Mouse (Mus musculus) heart, postnatal 14 days (tissue): ENCODE measurements around the gene Gal. TPM values are rescaled to one million over a fixed set of nuclear protein-coding genes. Genes with fewer than 3 reads are reported as not detected.

ENCODE experiments used
- DNase-seq, 2 experiments: peaks; one replicate each; pipeline ENCODE4 v3.0.0; 2021 to 2022
- intact Hi-C: fragments of 180-260 bp; cut with DNase I; formaldehyde crosslinking; loops from one replicate; pipeline ENCODE4 v1.15.1; 2025
- total RNA-seq, 2 experiments: library from RNA; stranded (reverse); gene quantifications; 2 replicates each; pipeline ENCODE4 v1.2.3; 2021

The Gal gene
- total RNA-seq, 2 experiments from 2014 or later = not detected

DNA sequence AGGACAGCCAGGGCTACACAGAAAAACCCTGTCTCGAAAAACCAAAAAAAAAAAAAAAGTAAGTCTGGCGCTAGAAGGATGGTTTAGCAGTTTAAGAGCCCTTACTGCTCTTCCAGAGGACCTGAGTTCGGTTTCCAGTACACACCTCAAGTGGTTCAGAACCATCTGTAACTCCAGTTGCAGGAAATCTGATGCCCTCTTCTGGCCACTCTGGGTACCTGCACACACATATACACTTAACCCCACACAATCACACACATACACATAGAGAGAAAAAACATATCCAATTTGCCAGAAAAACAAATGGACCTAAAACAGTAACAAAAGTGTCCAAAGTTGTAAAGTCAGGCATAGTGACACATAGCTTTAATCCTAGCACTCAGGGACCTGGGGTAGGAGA, 49.3 kb downstream of the Gal start:
- no peak for DNase-seq
- intact Hi-C loops = no loop called here

DNA sequence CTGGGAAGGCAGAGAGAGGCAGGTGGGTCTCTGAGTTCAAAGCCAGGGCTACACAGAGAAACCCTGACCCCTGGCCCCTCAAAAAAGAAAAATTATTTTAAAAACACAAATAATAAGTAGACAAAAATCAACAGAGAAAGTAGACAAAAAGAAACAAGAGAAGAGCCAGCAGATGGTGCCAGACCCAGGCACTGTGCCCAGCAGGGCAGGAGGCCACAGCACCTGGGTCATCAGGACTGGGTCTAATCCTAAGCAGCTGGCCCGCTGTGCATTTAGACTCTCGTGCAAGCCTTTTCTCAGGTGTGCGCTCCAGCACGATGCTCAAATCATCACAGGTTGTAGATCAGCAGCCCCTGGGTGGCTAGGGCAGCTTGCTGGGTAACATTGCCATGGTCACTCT, 50.8 kb downstream of the Gal start:
- no peak for DNase-seq
- intact Hi-C loops = no loop called here

Other genes with a start within 250 kb of the Gal start
- 10 to 100 TPM; 77.3 to 80.9 TPM for gene Mrpl21, start 131.6 kb downstream of the Gal start, total RNA-seq
- gene Ighmbp2, start 131.5 kb downstream of the Gal start, total RNA-seq = 1 to 10 TPM; 2.9 to 3.8 TPM
- gene Cpt1a, start 92.2 kb downstream of the Gal start, total RNA-seq = 10 to 100 TPM; 80.3 to 87.5 TPM
- gene Tesmin, start 25.7 kb downstream of the Gal start, total RNA-seq = 1 to 10 TPM; 5.0 to 5.2 TPM
- 10 to 100 TPM; 83.3 to 85.6 TPM for gene Ppp6r3, start 161.2 kb upstream of the Gal start, total RNA-seq